Mouse (Mus musculus) stomach, postnatal 0 days (tissue): Measurements from ENCODE around the gene Cog1. TPM values are rescaled to one million over a fixed set of nuclear protein-coding genes. Genes with fewer than 3 reads are reported as not detected.
A peak's percentile ranks its signal among the peaks of the same experiment; 100 is the strongest.

Experiments used
- ATAC-seq: fragments of 200-750 bp; cut with Nextera tagmentation; 2 replicates; pipeline ENCODE4 v1.8.0; 2017; ENCODE audit not compliant: low FRiP score, low TSS enrichment
- DNase-seq: peaks from one replicate; pipeline ENCODE4 v3.0.0-alpha.2; 2016; ENCODE audit warnings: low spot score
- H3K27ac ChIP-seq: fragments of 300-500 bp; sonication (generic); replicated peaks from 2 replicates; pipeline ENCODE4 v1.5.1; 2014; ENCODE audit warnings: mild to moderate bottlenecking, control low read depth
- H3K27me3 ChIP-seq: fragments of 300-500 bp; sonication (generic); 2 replicates; pipeline ENCODE4 v1.6.1; 2014; ENCODE audit warnings: low read length; ENCODE audit not compliant: control insufficient read depth, insufficient read depth
- H3K36me3 ChIP-seq: fragments of 300-500 bp; sonication (generic); 2 replicates; pipeline ENCODE4 v1.6.1; 2014; ENCODE audit warnings: low read length, mixed read lengths; ENCODE audit not compliant: control insufficient read depth, insufficient read depth
- H3K4me1 ChIP-seq: fragments of 300-500 bp; sonication (generic); replicated peaks from 2 replicates; pipeline ENCODE4 v1.6.1; 2014; ENCODE audit warnings: antibody characterized with exemption; ENCODE audit not compliant: control insufficient read depth, insufficient read depth
- H3K4me2 ChIP-seq: fragments of 300-500 bp; sonication (generic); replicated peaks from 2 replicates; pipeline ENCODE4 v1.6.1; 2014; ENCODE audit warnings: low read depth, mild to moderate bottlenecking, control low read depth, moderate library complexity
- H3K4me3 ChIP-seq: fragments of 300-500 bp; sonication (generic); 2 replicates; pipeline ENCODE4 v1.5.1; 2014; ENCODE audit warnings: low read depth, low read length, control low read depth
- H3K9ac ChIP-seq: fragments of 300-500 bp; sonication (generic); 2 replicates; pipeline ENCODE4 v1.6.1; 2014; ENCODE audit warnings: mild to moderate bottlenecking, low read length, control low read depth, mixed read lengths
- H3K9me3 ChIP-seq: fragments of 300-500 bp; sonication (generic); 2 replicates; pipeline ENCODE4 v1.6.1; 2016; ENCODE audit warnings: low read length; ENCODE audit not compliant: control insufficient read depth
- CTCF ChIP-seq: IDR thresholded peaks from 2 replicates; pipeline ENCODE4 v1.5.1; 2016; ENCODE audit warnings: antibody characterized with exemption, low read depth, mild to moderate bottlenecking, moderate library complexity
- EP300 ChIP-seq: optimal IDR thresholded peaks from 2 replicates; pipeline ENCODE3; 2016; ENCODE audit warnings: antibody characterized with exemption
- WGBS: fragments of 180-500 bp; shearing (Covaris S2); extraction: QIAGEN DNeasy Blood & Tissue Kit; methylation state at CpG from one replicate; pipeline ENCODE4 v1.1.7; 2014; 5-methylcytosine and 5-hydroxymethylcytosine counted together
- polyA plus RNA-seq: library from polyadenylated mRNA; unstranded; fragments of >200 nt; fragmentation: Nextera tagmentation; extraction: Ambion mirVana; gene quantifications from 2 replicates; pipeline ENCODE4 v1.2.1, GENCODE M21; 2015

The Cog1 gene
- polyA plus RNA-seq, 1 experiment from 2014 or later: 14.4 TPM

GRCm38 (mm10) chr11:113610266-113610665, 38.7 kb upstream of the Cog1 start:
- no peak for TF ChIP-seq CTCF
- no peak for TF ChIP-seq EP300
- WGBS: 41% methylated on average over 5 of the region's 5 CpGs
- Histone ChIP-seq H3K27ac (0 out of 2 replicates have a peak overlapping the region, but pooled peaks have one; percentile 36), H3K36me3 (no peaks in the 10 kb centered on the region), H3K4me1 (no peaks in the 10 kb centered on the region), H3K4me2 (no peak overlapping the region), H3K27me3 (no peaks in the 10 kb centered on the region), H3K9ac (no peak overlapping the region), H3K4me3 (no peak overlapping the region), H3K9me3 (no peaks in the 10 kb centered on the region)
- ATAC-seq (no peak), DNase-seq (no peak)

- H3K9ac ChIP-seq: no peak overlapping the region
- DNase-seq (no peak), ATAC-seq (no peak)
- no peak overlapping the region for H3K4me2 ChIP-seq
- no peaks in the 10 kb centered on the region for H3K9me3 ChIP-seq
- H3K27ac ChIP-seq: no peak overlapping the region
- H3K27me3 ChIP-seq: no peaks in the 10 kb centered on the region
- no peak for TF ChIP-seq CTCF
- TF ChIP-seq EP300: no peak
- no peaks in the 10 kb centered on the region for H3K4me1 ChIP-seq
- WGBS: 64% methylated on average over 10 of the region's 10 CpGs
- no peaks in the 10 kb centered on the region for H3K36me3 ChIP-seq
- H3K4me3 ChIP-seq: no peak overlapping the region
Observed at GRCm38 (mm10) chr11:113611112-113611646, 37.8 kb upstream of the Cog1 start.

- H3K4me3 ChIP-seq: no peak overlapping the region
- H3K9me3 ChIP-seq: no peaks in the 10 kb centered on the region
- peak; percentile 43; the same call in 1 of the 2 replicates for ATAC-seq
- peak overlapping the region; percentile 6; the same call in 1 of the 2 replicates for H3K4me2 ChIP-seq
- H3K4me1 ChIP-seq: no peaks in the 10 kb centered on the region
- DNase-seq: peak; percentile 65
- H3K36me3 ChIP-seq: no peaks in the 10 kb centered on the region
- no peak overlapping the region for H3K9ac ChIP-seq
- WGBS: 21% methylated on average over 24 of the region's 24 CpGs
- TF ChIP-seq CTCF: peak; percentile 78
- TF ChIP-seq EP300: no peak
- H3K27me3 ChIP-seq: no peaks in the 10 kb centered on the region
- H3K27ac ChIP-seq: 0 out of 2 replicates have a peak overlapping the region, but pooled peaks have one; percentile 13
Observed at GRCm38 (mm10) chr11:113611664-113612611, 37.0 kb upstream of the Cog1 start.

GRCm38 (mm10) chr11:113614476-113614875, 34.5 kb upstream of the Cog1 start:
- WGBS: 84% methylated on average over 6 of the region's 6 CpGs
- Histone ChIP-seq H3K4me1 (0 out of 2 replicates have a peak, but pooled peaks cover 5% of the 10 kb centered on the region), H3K9ac (no peak overlapping the region), H3K4me3 (no peak overlapping the region), H3K4me2 (no peak overlapping the region), H3K27me3 (0 out of 2 replicates have a peak, but pooled peaks cover 1% of the 10 kb centered on the region), H3K27ac (no peak overlapping the region), H3K36me3 (no peaks in the 10 kb centered on the region), H3K9me3 (no peaks in the 10 kb centered on the region)
- ATAC-seq (no peak), DNase-seq (no peak)
- no peak for TF ChIP-seq EP300
- no peak for TF ChIP-seq CTCF

GRCm38 (mm10) chr11:113617132-113617911, 31.6 kb upstream of the Cog1 start:
- ATAC-seq: peak; percentile 17; the same call in 1 of the 2 replicates
- Histone ChIP-seq H3K4me2 (0 out of 2 replicates have a peak overlapping the region, but pooled peaks have one; percentile 5), H3K9me3 (no peaks in the 10 kb centered on the region), H3K36me3 (no peaks in the 10 kb centered on the region), H3K4me1 (0 out of 2 replicates have a peak, but pooled peaks cover 5% of the 10 kb centered on the region), H3K4me3 (no peak overlapping the region), H3K9ac (no peak overlapping the region), H3K27ac (no peak overlapping the region), H3K27me3 (0 out of 2 replicates have a peak, but pooled peaks cover 3% of the 10 kb centered on the region)
- TF ChIP-seq CTCF (peak; percentile 73), EP300 (no peak)
- 42% methylated on average over 14 of the region's 14 CpGs for WGBS
- peak; percentile 84 for DNase-seq
